Comparison of ENCODE assay signal across 8 mouse cellular contexts in genomic region chr11:8523344-8524126, GRCm38 (mm10).
DNase-seq lines count a peak whose midpoint lies in the region; ATAC-seq and TF ChIP-seq lines count a peak whose summit lies in the region.

No protein-coding gene starts in this region.

- TF ChIP-seq CTCF in left cerebral cortex, adult 2 months (IDR thresholded peaks at IDR 0.05), result peak; percentile 85

- intact Hi-C loops in left cerebral cortex, adult 2 months (cut with DNase I), result loop anchor here (1.0 to 2.0 kb wide), 2 partner anchors 55 to 99 kb away; no protein-coding TSS in a partner anchor

- peak; percentile 71 for ATAC-seq in megakaryocyte-erythroid progenitor cell, adult 5-6 weeks (replicated peaks; ENCODE audit: low FRiP score, low TSS enrichment, poor library complexity, severe bottlenecking)

- peak; percentile 77 to 84 for DNase-seq in adrenal gland, adult 18-20 months (ENCODE audit: low spot score in 2 of 2)
- DNase-seq in embryo, embryonic 10 days (ENCODE audit: low spot score), result peak; percentile 88
- peak; percentile 88 for DNase-seq in gastrocnemius, postnatal 10 days
- peak; percentile 12 for DNase-seq in hindlimb bud, embryonic 11.5 days (ENCODE audit: extremely low spot score, low read depth, low spot score)
- peak; percentile 69 to 75 for DNase-seq in left cerebral cortex, adult 2 months (ENCODE audit: extremely low spot score in 1 of 2, low spot score in 2 of 2)
- peak; percentile 42 to 53 for DNase-seq in right cerebral cortex, postnatal 36 days (ENCODE audit: low spot score in 2 of 2)
- DNase-seq in yolk sac, embryonic 10.5 days (ENCODE audit: low spot score), result peak; percentile 72

- no peak overlapping the region for H3K4me3 ChIP-seq in left cerebral cortex, adult 2 months

- H3K27ac ChIP-seq in left cerebral cortex, adult 2 months, result peak overlapping the region; percentile 24; the same call in 1 of the 2 replicates

Comparison
In these comparisons a context has a peak if more than half of its experiments do, and no peak if none do; other contexts are left out.
1. DNase-seq: peak in every context shown above with its lines; median percentile 88 in embryo, embryonic 10 days; 88 in gastrocnemius, postnatal 10 days; 80 in adrenal gland, adult 18-20 months; 72 in left cerebral cortex, adult 2 months; 72 in yolk sac, embryonic 10.5 days; 48 in right cerebral cortex, postnatal 36 days; 12 in hindlimb bud, embryonic 11.5 days.